Mouse (Mus musculus) liver, embryonic 16.5 days (tissue): Measurements from ENCODE around the gene Zcchc17. TPM values are rescaled to one million over a fixed set of nuclear protein-coding genes. Genes with fewer than 3 reads are reported as not detected.

Source experiments
- ATAC-seq: fragments of 200-750 bp; cut with Nextera tagmentation; 2 replicates; pipeline ENCODE4 v1.8.0; 2017; ENCODE audit warnings: low read depth, mild to moderate bottlenecking, moderate number of reproducible peaks, moderate library complexity
- H3K27ac ChIP-seq: fragments of 300-500 bp; sonication (generic); 2 replicates; pipeline ENCODE4 v1.5.1; 2014; ENCODE audit warnings: mild to moderate bottlenecking, low read length
- H3K27me3 ChIP-seq: fragments of 300-500 bp; sonication (generic); 2 replicates; pipeline ENCODE4 v1.6.1; 2014; ENCODE audit warnings: low read depth, low read length, mixed read lengths; ENCODE audit not compliant: control insufficient read depth, insufficient read depth
- H3K36me3 ChIP-seq: fragments of 300-500 bp; sonication (generic); 2 replicates; pipeline ENCODE4 v1.6.1; 2014; ENCODE audit warnings: mild to moderate bottlenecking; ENCODE audit not compliant: control insufficient read depth, insufficient read depth
- H3K4me1 ChIP-seq: fragments of 300-500 bp; sonication (generic); 2 replicates; pipeline ENCODE4 v1.6.1; 2014; ENCODE audit warnings: low read depth, low read length, mixed read lengths; ENCODE audit not compliant: control insufficient read depth
- H3K4me2 ChIP-seq: fragments of 300-500 bp; sonication (generic); 2 replicates; pipeline ENCODE4 v1.6.1; 2014; ENCODE audit warnings: low read depth, low read length, mixed read lengths
- H3K4me3 ChIP-seq: fragments of 300-500 bp; sonication (generic); 2 replicates; pipeline ENCODE4 v1.5.1; 2014; ENCODE audit warnings: low read depth, mild to moderate bottlenecking, low read length
- H3K9ac ChIP-seq: fragments of 300-500 bp; sonication (generic); 2 replicates; pipeline ENCODE4 v1.6.1; 2014; ENCODE audit warnings: low read depth, low read length
- H3K9me3 ChIP-seq: fragments of 300-500 bp; sonication (generic); replicated peaks from 2 replicates; pipeline ENCODE4 v1.6.1; 2016; ENCODE audit warnings: low read length; ENCODE audit not compliant: control insufficient read depth
- WGBS: fragments of 180-500 bp; shearing (Covaris S2); extraction: QIAGEN DNeasy Blood & Tissue Kit; methylation state at CpG from one replicate; pipeline ENCODE4 v1.1.7; 2014; ENCODE audit not compliant: insufficient replicate concordance; 5-methylcytosine and 5-hydroxymethylcytosine counted together
- polyA plus RNA-seq: library from polyadenylated mRNA; unstranded; fragments of >200 nt; fragmentation: Nextera tagmentation; extraction: Ambion mirVana; gene quantifications from 2 replicates; pipeline ENCODE4 v1.2.1, GENCODE M21; 2015

Gene Zcchc17
- polyA plus RNA-seq, 1 experiment from 2014 or later: 27.5 TPM

GRCm38 (mm10) chr4:130323607-130324006 lies 36.1 kb downstream of the Zcchc17 start:
- Histone ChIP-seq H3K4me1 (no peaks in the 10 kb centered on the region; the same call in 1 of the 2 replicates), H3K4me2 (no peak overlapping the region), H3K9ac (no peak overlapping the region), H3K4me3 (no peak overlapping the region), H3K27ac (no peak overlapping the region), H3K27me3 (no peaks in the 10 kb centered on the region), H3K9me3 (no peaks in the 10 kb centered on the region), H3K36me3 (peaks cover 5% of the 10 kb centered on the region; the same call in 1 of the 2 replicates)
- 72% methylated on average over 5 of the region's 5 CpGs for WGBS
- no peak for ATAC-seq

GRCm38 (mm10) chr4:130323165-130323564 lies 36.6 kb downstream of the Zcchc17 start:
- Histone ChIP-seq H3K4me3 (no peak overlapping the region), H3K27ac (no peak overlapping the region), H3K4me1 (no peaks in the 10 kb centered on the region; the same call in 1 of the 2 replicates), H3K36me3 (peaks cover 5% of the 10 kb centered on the region; the same call in 1 of the 2 replicates), H3K27me3 (no peaks in the 10 kb centered on the region), H3K4me2 (no peak overlapping the region), H3K9ac (no peak overlapping the region), H3K9me3 (no peaks in the 10 kb centered on the region)
- ATAC-seq: no peak
- WGBS: 17% methylated on average over 1 of the region's 1 CpGs

- Histone ChIP-seq H3K4me2 (no peak overlapping the region), H3K4me3 (no peak overlapping the region), H3K27ac (no peak overlapping the region), H3K27me3 (no peaks in the 10 kb centered on the region), H3K4me1 (no peaks in the 10 kb centered on the region; the same call in 1 of the 2 replicates), H3K9me3 (no peaks in the 10 kb centered on the region), H3K9ac (no peak overlapping the region), H3K36me3 (peaks cover 5% of the 10 kb centered on the region; the same call in 1 of the 2 replicates)
- 56% methylated on average over 7 of the region's 7 CpGs for WGBS
- ATAC-seq: no peak
Measured at GRCm38 (mm10) chr4:130322567-130322966, 37.2 kb downstream of the Zcchc17 start.

GRCm38 (mm10) chr4:130321640-130322039 lies 38.1 kb downstream of the Zcchc17 start:
- H3K27ac ChIP-seq: no peak overlapping the region
- H3K4me1 ChIP-seq: no peaks in the 10 kb centered on the region; the same call in 1 of the 2 replicates
- H3K4me3 ChIP-seq: no peak overlapping the region
- H3K9me3 ChIP-seq: no peaks in the 10 kb centered on the region
- H3K9ac ChIP-seq: no peak overlapping the region
- 73% methylated on average over 7 of the region's 7 CpGs for WGBS
- no peak overlapping the region for H3K4me2 ChIP-seq
- H3K36me3 ChIP-seq: peaks cover 5% of the 10 kb centered on the region; the same call in 1 of the 2 replicates
- no peak for ATAC-seq
- no peaks in the 10 kb centered on the region for H3K27me3 ChIP-seq

GRCm38 (mm10) chr4:130319564-130319963 lies 40.2 kb downstream of the Zcchc17 start:
- no peaks in the 10 kb centered on the region for H3K9me3 ChIP-seq
- no peak overlapping the region for H3K4me3 ChIP-seq
- H3K9ac ChIP-seq: no peak overlapping the region
- H3K4me2 ChIP-seq: no peak overlapping the region
- H3K4me1 ChIP-seq: no peaks in the 10 kb centered on the region; the same call in 1 of the 2 replicates
- no peaks in the 10 kb centered on the region for H3K27me3 ChIP-seq
- WGBS: 81% methylated on average over 7 of the region's 7 CpGs
- ATAC-seq: no peak
- H3K27ac ChIP-seq: no peak overlapping the region
- H3K36me3 ChIP-seq: no peaks in the 10 kb centered on the region

GRCm38 (mm10) chr4:130318122-130318521 lies 41.6 kb downstream of the Zcchc17 start:
- 68% methylated on average over 3 of the region's 3 CpGs for WGBS
- Histone ChIP-seq H3K36me3 (no peaks in the 10 kb centered on the region), H3K9ac (no peak overlapping the region), H3K4me3 (no peak overlapping the region), H3K27ac (no peak overlapping the region), H3K27me3 (no peaks in the 10 kb centered on the region), H3K4me2 (no peak overlapping the region), H3K9me3 (no peaks in the 10 kb centered on the region), H3K4me1 (no peaks in the 10 kb centered on the region; the same call in 1 of the 2 replicates)
- ATAC-seq: no peak

GRCm38 (mm10) chr4:130316691-130317090 lies 43.1 kb downstream of the Zcchc17 start:
- Histone ChIP-seq H3K36me3 (no peaks in the 10 kb centered on the region), H3K27ac (no peak overlapping the region), H3K4me2 (no peak overlapping the region), H3K27me3 (peaks cover 3% of the 10 kb centered on the region; the same call in 1 of the 2 replicates), H3K4me3 (no peak overlapping the region), H3K9ac (no peak overlapping the region), H3K9me3 (no peaks in the 10 kb centered on the region), H3K4me1 (no peaks in the 10 kb centered on the region; the same call in 1 of the 2 replicates)
- no peak for ATAC-seq
- WGBS: 69% methylated on average over 10 of the region's 10 CpGs

- Histone ChIP-seq H3K4me1 (no peaks in the 10 kb centered on the region; the same call in 1 of the 2 replicates), H3K36me3 (no peaks in the 10 kb centered on the region), H3K4me2 (no peak overlapping the region), H3K27me3 (peaks cover 9% of the 10 kb centered on the region; the same call in 1 of the 2 replicates), H3K9me3 (no peaks in the 10 kb centered on the region), H3K9ac (no peak overlapping the region), H3K27ac (no peak overlapping the region), H3K4me3 (no peak overlapping the region)
- 69% methylated on average over 13 of the region's 13 CpGs for WGBS
- ATAC-seq: no peak
Measured at GRCm38 (mm10) chr4:130315771-130316527, 43.8 kb downstream of the Zcchc17 start.

- WGBS: 76% methylated on average over 4 of the region's 4 CpGs
- Histone ChIP-seq H3K4me2 (no peak overlapping the region), H3K27ac (no peak overlapping the region), H3K4me3 (no peak overlapping the region), H3K4me1 (no peaks in the 10 kb centered on the region; the same call in 1 of the 2 replicates), H3K27me3 (peaks cover 32% of the 10 kb centered on the region), H3K36me3 (no peaks in the 10 kb centered on the region), H3K9me3 (no peaks in the 10 kb centered on the region), H3K9ac (no peak overlapping the region)
- ATAC-seq: no peak
Measured at GRCm38 (mm10) chr4:130313552-130313951, 46.2 kb downstream of the Zcchc17 start.
